Mouse (Mus musculus): ENCODE measurements at regions not wholly inside any gene's neighbourhood (a gene's known extent, or its start where the extent isn't known, plus 50 kb on each side); places are given as distances from the start of the nearest gene placed in this dataset.

GRCm38 (mm10) chr10:113034356-113034755, 105.6 kb upstream of the Atxn7l3b start:
- H3K9ac ChIP-seq (ENCODE audit: low read depth, low read length) = no peak overlapping the region
- no peak overlapping the region for H3K27ac ChIP-seq (ENCODE audit: low read depth, low read length)
- no peaks in the 10 kb centered on the region for H3K4me1 ChIP-seq (replicated peaks; ENCODE audit: control insufficient read depth, insufficient read depth, low read length)
- no peak overlapping the region for H3K4me2 ChIP-seq
- DNase-seq (ENCODE audit: low spot score) = no peak
- H3K4me3 ChIP-seq (ENCODE audit: low read depth, low read length) = no peak overlapping the region
- 76% methylated on average over 3 of the region's 3 CpGs for WGBS
- no peaks in the 10 kb centered on the region for H3K9me3 ChIP-seq (ENCODE audit: control insufficient read depth, low read length)
- ATAC-seq (replicated peaks; ENCODE audit: low FRiP score) = no peak
- no peaks in the 10 kb centered on the region for H3K36me3 ChIP-seq (ENCODE audit: control insufficient read depth, insufficient read depth, low read length)
- H3K27me3 ChIP-seq (replicated peaks; ENCODE audit: control insufficient read depth, insufficient read depth, low read length) = no peaks in the 10 kb centered on the region

GRCm38 (mm10) chr10:113032870-113033269, 104.1 kb upstream of the Atxn7l3b start:
- Histone ChIP-seq H3K27me3 (replicated peaks; ENCODE audit: control insufficient read depth, insufficient read depth, low read length) (no peaks in the 10 kb centered on the region), H3K4me1 (replicated peaks; ENCODE audit: control insufficient read depth, insufficient read depth, low read length) (no peaks in the 10 kb centered on the region), H3K9ac (ENCODE audit: low read depth, low read length) (no peak overlapping the region), H3K4me3 (ENCODE audit: low read depth, low read length) (no peak overlapping the region), H3K36me3 (ENCODE audit: control insufficient read depth, insufficient read depth, low read length) (no peaks in the 10 kb centered on the region), H3K4me2 (no peak overlapping the region), H3K27ac (ENCODE audit: low read depth, low read length) (no peak overlapping the region), H3K9me3 (ENCODE audit: control insufficient read depth, low read length) (no peaks in the 10 kb centered on the region)
- no peak for DNase-seq (ENCODE audit: low spot score)
- 75% methylated on average over 4 of the region's 4 CpGs for WGBS
- no peak for ATAC-seq (replicated peaks; ENCODE audit: low FRiP score)

- 20% methylated on average over 5 of the region's 5 CpGs for WGBS
- H3K9ac ChIP-seq (ENCODE audit: low read depth, low read length) = no peak overlapping the region
- no peak overlapping the region for H3K4me3 ChIP-seq (ENCODE audit: low read depth, low read length)
- no peak for ATAC-seq (replicated peaks; ENCODE audit: low FRiP score)
- H3K4me2 ChIP-seq = no peak overlapping the region
- H3K9me3 ChIP-seq (ENCODE audit: control insufficient read depth, low read length) = no peaks in the 10 kb centered on the region
- no peaks in the 10 kb centered on the region for H3K36me3 ChIP-seq (ENCODE audit: control insufficient read depth, insufficient read depth, low read length)
- no peaks in the 10 kb centered on the region for H3K4me1 ChIP-seq (replicated peaks; ENCODE audit: control insufficient read depth, insufficient read depth, low read length)
- no peak for DNase-seq (ENCODE audit: low spot score)
- no peaks in the 10 kb centered on the region for H3K27me3 ChIP-seq (replicated peaks; ENCODE audit: control insufficient read depth, insufficient read depth, low read length)
- no peak overlapping the region for H3K27ac ChIP-seq (ENCODE audit: low read depth, low read length)
These were observed 98.5 kb upstream of the Atxn7l3b start for GRCm38 (mm10) chr10:113027300-113027699.

- Histone ChIP-seq H3K27me3 (replicated peaks; ENCODE audit: control insufficient read depth, insufficient read depth, low read length) (no peaks in the 10 kb centered on the region), H3K9me3 (ENCODE audit: control insufficient read depth, low read length) (no peaks in the 10 kb centered on the region), H3K9ac (ENCODE audit: low read depth, low read length) (no peak overlapping the region), H3K36me3 (ENCODE audit: control insufficient read depth, insufficient read depth, low read length) (no peaks in the 10 kb centered on the region), H3K4me2 (no peak overlapping the region), H3K27ac (ENCODE audit: low read depth, low read length) (no peak overlapping the region), H3K4me3 (ENCODE audit: low read depth, low read length) (no peak overlapping the region), H3K4me1 (replicated peaks; ENCODE audit: control insufficient read depth, insufficient read depth, low read length) (no peaks in the 10 kb centered on the region)
- no peak for DNase-seq (ENCODE audit: low spot score)
- no peak for ATAC-seq (replicated peaks; ENCODE audit: low FRiP score)
- 79% methylated on average over 1 of the region's 1 CpGs for WGBS
These were observed 95.8 kb upstream of the Atxn7l3b start for GRCm38 (mm10) chr10:113024633-113025032.

- H3K9me3 ChIP-seq (ENCODE audit: control insufficient read depth, low read length) = no peaks in the 10 kb centered on the region
- ATAC-seq (replicated peaks; ENCODE audit: low FRiP score) (0 out of 2 replicates have a peak, but pooled peaks have one; percentile 23), DNase-seq (ENCODE audit: low spot score) (no peak)
- H3K9ac ChIP-seq (ENCODE audit: low read depth, low read length) = no peak overlapping the region
- no peak overlapping the region for H3K27ac ChIP-seq (ENCODE audit: low read depth, low read length)
- no peak overlapping the region for H3K4me2 ChIP-seq
- H3K36me3 ChIP-seq (ENCODE audit: control insufficient read depth, insufficient read depth, low read length) = no peaks in the 10 kb centered on the region
- H3K27me3 ChIP-seq (replicated peaks; ENCODE audit: control insufficient read depth, insufficient read depth, low read length) = no peaks in the 10 kb centered on the region
- H3K4me1 ChIP-seq (replicated peaks; ENCODE audit: control insufficient read depth, insufficient read depth, low read length) = no peaks in the 10 kb centered on the region
- WGBS = 52% methylated on average over 3 of the region's 3 CpGs
- H3K4me3 ChIP-seq (ENCODE audit: low read depth, low read length) = no peak overlapping the region
These were observed 80.3 kb upstream of the Atxn7l3b start for GRCm38 (mm10) chr10:113009124-113009523.

GRCm38 (mm10) chr10:112990720-112991119, 61.9 kb upstream of the Atxn7l3b start:
- H3K4me1 ChIP-seq (replicated peaks; ENCODE audit: control insufficient read depth, insufficient read depth, low read length) = no peaks in the 10 kb centered on the region
- no peak overlapping the region for H3K4me2 ChIP-seq
- no peaks in the 10 kb centered on the region for H3K9me3 ChIP-seq (ENCODE audit: control insufficient read depth, low read length)
- H3K4me3 ChIP-seq (ENCODE audit: low read depth, low read length) = no peak overlapping the region
- H3K36me3 ChIP-seq (ENCODE audit: control insufficient read depth, insufficient read depth, low read length) = no peaks in the 10 kb centered on the region
- no peak overlapping the region for H3K9ac ChIP-seq (ENCODE audit: low read depth, low read length)
- DNase-seq (ENCODE audit: low spot score) (no peak), ATAC-seq (replicated peaks; ENCODE audit: low FRiP score) (no peak)
- H3K27ac ChIP-seq (ENCODE audit: low read depth, low read length) = no peak overlapping the region
- WGBS = 55% methylated on average over 4 of the region's 4 CpGs
- H3K27me3 ChIP-seq (replicated peaks; ENCODE audit: control insufficient read depth, insufficient read depth, low read length) = no peaks in the 10 kb centered on the region

- H3K27ac ChIP-seq (ENCODE audit: low read depth, low read length) = no peak overlapping the region
- no peak overlapping the region for H3K9ac ChIP-seq (ENCODE audit: low read depth, low read length)
- no peaks in the 10 kb centered on the region for H3K27me3 ChIP-seq (replicated peaks; ENCODE audit: control insufficient read depth, insufficient read depth, low read length)
- ATAC-seq (replicated peaks; ENCODE audit: low FRiP score) = 0 out of 2 replicates have a peak, but pooled peaks have one; percentile 23
- 76% methylated on average over 1 of the region's 1 CpGs for WGBS
- no peaks in the 10 kb centered on the region for H3K4me1 ChIP-seq (replicated peaks; ENCODE audit: control insufficient read depth, insufficient read depth, low read length)
- no peak overlapping the region for H3K4me2 ChIP-seq
- H3K36me3 ChIP-seq (ENCODE audit: control insufficient read depth, insufficient read depth, low read length) = no peaks in the 10 kb centered on the region
- no peak for DNase-seq (ENCODE audit: low spot score)
- H3K9me3 ChIP-seq (ENCODE audit: control insufficient read depth, low read length) = no peaks in the 10 kb centered on the region
- no peak overlapping the region for H3K4me3 ChIP-seq (ENCODE audit: low read depth, low read length)
These were observed 53.9 kb upstream of the Atxn7l3b start for GRCm38 (mm10) chr10:112982697-112983096.

All from liver, embryonic 11.5 days (tissue).